Mouse (Mus musculus): ENCODE data around the gene Epyc.

GRCm38 (mm10) chr10:97693398-97694135 lies 49.7 kb downstream of the Epyc start:
- no peak for TF ChIP-seq CTCF (IDR thresholded peaks at IDR 0.05; ENCODE audit: low read depth)
- no peak for TF ChIP-seq EP300 (IDR thresholded peaks at IDR 0.05; ENCODE audit: low read depth)

All from heart, postnatal 0 days (tissue).